Mouse (Mus musculus) liver, embryonic 14.5 days (tissue): ENCODE measurements around the gene Atp1b4.

ENCODE experiments used
- CTCF ChIP-seq: IDR thresholded peaks from 2 replicates; pipeline ENCODE4 v1.5.1; 2016; ENCODE audit warnings: antibody characterized with exemption, low read depth, control low read depth
- EP300 ChIP-seq: IDR thresholded peaks from 2 replicates; pipeline ENCODE4 v1.6.1; 2016; ENCODE audit warnings: antibody characterized with exemption, low read depth

- TF ChIP-seq CTCF: no peak
- TF ChIP-seq EP300: no peak
These were observed 7.4 kb upstream of the Atp1b4 start for GRCm38 (mm10) chrX:38308597-38308996.
